Mouse (Mus musculus) liver, embryonic 14.5 days (tissue): Measurements from ENCODE around the gene Abcf1. TPM values are rescaled to one million over a fixed set of nuclear protein-coding genes. Genes with fewer than 3 reads are reported as not detected.

Experiments used
- ATAC-seq: fragments of 200-750 bp; cut with Nextera tagmentation; 2 replicates; pipeline ENCODE4 v1.8.0; 2017; ENCODE audit warnings: moderate number of reproducible peaks, mild to moderate bottlenecking, moderate library complexity; ENCODE audit not compliant: insufficient read depth
- DNase-seq, 3 experiments: peaks; one replicate each; pipeline ENCODE4 v3.0.0-alpha.2; 2012 to 2013; ENCODE audit warnings: low read depth in 3 of 3, low spot score in 3 of 3
- H3K27ac ChIP-seq: fragments of 300-500 bp; sonication (generic); 2 replicates; pipeline ENCODE4 v1.5.1; 2014; ENCODE audit warnings: moderate library complexity, mild to moderate bottlenecking, control low read depth, inconsistent platforms
- H3K27me3 ChIP-seq: fragments of 300-500 bp; sonication (generic); 2 replicates; pipeline ENCODE4 v1.6.1; 2014; ENCODE audit warnings: mild to moderate bottlenecking, low read length, moderate library complexity; ENCODE audit not compliant: control insufficient read depth, insufficient read depth
- H3K36me3 ChIP-seq: fragments of 300-500 bp; sonication (generic); replicated peaks from 2 replicates; pipeline ENCODE4 v1.6.1; 2014; ENCODE audit warnings: low read depth; ENCODE audit not compliant: control insufficient read depth, insufficient read depth
- H3K4me1 ChIP-seq, 2 experiments: fragments of 200-500 bp in 1 of 2; fragments of 300-500 bp in 1 of 2; sonication (generic) in 1 of 2; replicated peaks; 2 replicates each; pipeline ENCODE4 v1.6.1; 2012 to 2014; ENCODE audit warnings: antibody characterized with exemption in 1 of 2, inconsistent platforms in 1 of 2, low read length in 1 of 2; ENCODE audit not compliant: control insufficient read depth in 2 of 2, insufficient read depth in 2 of 2
- H3K4me2 ChIP-seq: fragments of 300-500 bp; sonication (generic); 2 replicates; pipeline ENCODE4 v1.6.1; 2014; ENCODE audit warnings: low read depth, mild to moderate bottlenecking, control low read depth, moderate library complexity
- H3K4me3 ChIP-seq, 2 experiments: fragments of 200-500 bp in 1 of 2; fragments of 300-500 bp in 1 of 2; sonication (generic) in 1 of 2; 2 replicates each; pipeline ENCODE4 v1.5.1; 2012 to 2014; ENCODE audit warnings: low read depth in 2 of 2, low read length in 2 of 2, mild to moderate bottlenecking in 2 of 2, control low read depth in 1 of 2, inconsistent platforms in 1 of 2, moderate library complexity in 1 of 2; ENCODE audit not compliant: insufficient read depth in 1 of 2
- H3K9ac ChIP-seq: fragments of 300-500 bp; sonication (generic); replicated peaks from 2 replicates; pipeline ENCODE4 v1.6.1; 2014; ENCODE audit warnings: mild to moderate bottlenecking, control low read depth, moderate library complexity
- H3K9me3 ChIP-seq: fragments of 300-500 bp; sonication (generic); 2 replicates; pipeline ENCODE4 v1.6.1; 2016; ENCODE audit warnings: low read length, mixed read lengths; ENCODE audit not compliant: control insufficient read depth
- CTCF ChIP-seq: IDR thresholded peaks from 2 replicates; pipeline ENCODE4 v1.5.1; 2016; ENCODE audit warnings: antibody characterized with exemption, low read depth, control low read depth
- EP300 ChIP-seq: IDR thresholded peaks from 2 replicates; pipeline ENCODE4 v1.6.1; 2016; ENCODE audit warnings: antibody characterized with exemption, low read depth
- WGBS: fragments of 180-500 bp; shearing (Covaris S2); extraction: QIAGEN DNeasy Blood & Tissue Kit; methylation state at CpG from one replicate; pipeline ENCODE4 v1.1.7; 2014; ENCODE audit not compliant: insufficient replicate concordance; 5-methylcytosine and 5-hydroxymethylcytosine counted together
- microRNA counts: library from miRNA; unstranded; fragments of <30 nt; microRNA quantifications from one replicate; lab custom pipeline; 2016
- microRNA-seq: library from miRNA; unstranded; fragments of <30 nt; microRNA quantifications from one replicate; pipeline ENCODE4, GENCODE M21; 2016
- polyA plus RNA-seq, 2 experiments: library from polyadenylated mRNA; depleted of rRNA in 1 of 2; stranded (reverse) in 1 of 2; unstranded in 1 of 2; fragments of >200 nt; fragmentation: Nextera tagmentation in 1 of 2; extraction: Ambion mirVana in 1 of 2; gene quantifications; 2 replicates each; pipeline versions ENCODE4 v1.2.1 to v1.2.3; 2012 to 2014

Abcf1 gene
- polyA plus RNA-seq, 2 experiments = 39.0 to 49.0 TPM

- DNase-seq (no peak), ATAC-seq (peak; percentile 3)
- Histone ChIP-seq H3K27ac (peak overlapping the region; percentile 61), H3K9ac (peak overlapping the region; percentile 78), H3K9me3 (no peaks in the 10 kb centered on the region), H3K36me3 (peaks cover 33% of the 10 kb centered on the region), H3K4me1 (peaks cover 16 to 25% of the 10 kb centered on the region in 2 experiments), H3K4me3 (peak overlapping the region; percentile 85 to 88), H3K4me2 (peak overlapping the region; percentile 66), H3K27me3 (no peaks in the 10 kb centered on the region)
- no peak for TF ChIP-seq CTCF
- no peak for TF ChIP-seq EP300
- WGBS = 1% methylated on average over 28 of the region's 28 CpGs
Measured at GRCm38 (mm10) chr17:35915538-35916296, 53.8 kb downstream of the Abcf1 start.

GRCm38 (mm10) chr17:35914975-35915374 is 54.6 kb downstream of the Abcf1 start:
- ATAC-seq (no peak), DNase-seq (no peak)
- peak overlapping the region; percentile 78; the same call in 1 of the 2 replicates for H3K9ac ChIP-seq
- H3K4me2 ChIP-seq = peak overlapping the region; percentile 66
- WGBS = 50% methylated on average over 6 of the region's 6 CpGs
- H3K4me1 ChIP-seq = peaks cover 11 to 21% of the 10 kb centered on the region in 2 experiments
- peak overlapping the region; percentile 85 to 88; a peak in 3 of 4 replicates for H3K4me3 ChIP-seq
- no peaks in the 10 kb centered on the region for H3K9me3 ChIP-seq
- H3K27ac ChIP-seq = no peak overlapping the region
- no peaks in the 10 kb centered on the region for H3K27me3 ChIP-seq
- peaks cover 33% of the 10 kb centered on the region for H3K36me3 ChIP-seq
- no peak for TF ChIP-seq EP300
- peak; percentile 29; the same call in 1 of the 2 replicates for TF ChIP-seq CTCF

DNA sequence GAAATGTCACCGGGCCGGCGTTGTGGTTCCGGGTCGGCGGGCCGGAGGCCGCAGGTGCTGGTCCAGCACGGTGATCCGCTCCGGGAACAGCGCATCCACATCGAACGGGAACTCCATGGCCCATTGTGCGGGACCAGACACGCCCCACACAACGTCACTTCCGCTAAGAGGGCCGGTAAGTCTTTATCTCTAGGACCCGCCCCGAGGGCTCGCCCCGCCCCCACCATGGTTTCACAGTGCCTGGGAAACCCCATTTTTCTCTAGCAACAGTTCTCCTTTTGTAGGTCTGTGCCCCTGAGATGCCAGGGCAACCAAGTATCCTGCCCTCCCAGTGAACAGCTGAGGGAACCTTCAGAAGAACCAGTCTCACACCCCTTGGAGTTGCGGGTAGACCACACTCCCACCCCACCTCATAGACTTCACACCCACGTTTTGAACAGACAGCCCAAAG is 59.6 kb downstream of the Abcf1 start, which contains the start of gene Atat1:
Atat1 (minus strand) TSS at position 157 of the 451 bp plus-strand sequence.
- Histone ChIP-seq H3K4me3 (peak within 1 kb of the TSS; percentile 69 to 92), H3K4me2 (peak within 1 kb of the TSS; percentile 72), H3K9me3 (no peaks in the 10 kb centered on the region), H3K36me3 (peaks cover 26% of the 10 kb centered on the region), H3K27ac (peak within 1 kb of the TSS; percentile 65), H3K4me1 (peaks cover 12 to 18% of the 10 kb centered on the region in 2 experiments), H3K9ac (peak within 1 kb of the TSS; percentile 53), H3K27me3 (no peaks in the 10 kb centered on the region)
- peak; percentile 88 to 93 (median 88) for DNase-seq
- ATAC-seq = peak; percentile 85
- WGBS = 2% methylated on average over 25 of the region's 25 CpGs
- TF ChIP-seq CTCF (no peak), EP300 (no peak)

- WGBS = 31% methylated on average over 20 of the region's 20 CpGs
- peak overlapping the region; percentile 53 for H3K9ac ChIP-seq
- no peak for DNase-seq
- H3K27me3 ChIP-seq = no peaks in the 10 kb centered on the region
- H3K27ac ChIP-seq = no peak overlapping the region
- peak overlapping the region; percentile 72 for H3K4me2 ChIP-seq
- H3K9me3 ChIP-seq = no peaks in the 10 kb centered on the region
- H3K4me3 ChIP-seq = peak overlapping the region; percentile 69 to 92
- TF ChIP-seq EP300 = no peak
- H3K36me3 ChIP-seq = peaks cover 26% of the 10 kb centered on the region
- peak; percentile 56 for ATAC-seq
- H3K4me1 ChIP-seq = peaks cover 10 to 16% of the 10 kb centered on the region in 2 experiments
Measured at GRCm38 (mm10) chr17:35909186-35909918, 60.2 kb downstream of the Abcf1 start.

DNA sequence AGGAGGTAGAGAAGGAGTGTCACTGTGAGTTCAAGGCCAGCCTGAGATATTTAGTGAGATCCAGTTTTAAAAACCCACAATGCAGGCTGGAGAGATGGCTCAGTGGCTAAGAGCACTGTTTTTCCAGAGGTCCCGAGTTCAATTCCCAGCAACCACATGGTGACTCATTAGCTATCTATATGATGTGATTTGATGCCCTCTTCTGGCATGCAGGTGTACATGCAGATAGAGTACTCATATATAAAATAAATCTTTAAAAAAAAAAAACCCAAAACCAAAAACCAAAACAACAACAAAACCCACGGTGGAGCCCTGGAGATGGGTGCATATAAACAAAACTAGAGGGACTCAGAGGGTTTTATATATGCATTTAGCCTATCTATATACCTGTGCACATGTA is 62.0 kb downstream of the Abcf1 start:
- Histone ChIP-seq H3K9ac (no peak overlapping the region), H3K4me3 (no peak overlapping the region), H3K36me3 (peaks cover 13% of the 10 kb centered on the region), H3K4me1 (peaks cover 10 to 16% of the 10 kb centered on the region in 2 experiments), H3K27me3 (no peaks in the 10 kb centered on the region), H3K9me3 (no peaks in the 10 kb centered on the region), H3K27ac (no peak overlapping the region), H3K4me2 (no peak overlapping the region)
- WGBS = 49% methylated on average over 2 of the region's 2 CpGs
- ATAC-seq (no peak), DNase-seq (no peak)
- TF ChIP-seq EP300 (no peak), CTCF (peak; percentile 35)

MicroRNA genes within 50 kb of the gene (microRNA counts, 519-probe panel; counts per million panel counts)
- microRNA mmu-miR-1894-3p (lab: Ali Mortazavi, UCI) (69.9 counts per million), microRNA mmu-miR-1894-5p (lab: Ali Mortazavi, UCI) (69.9 counts per million), microRNA mmu-miR-877 (lab: Ali Mortazavi, UCI) (69.9 counts per million)

Small RNA genes within 50 kb of the gene (microRNA-seq; reads per million reads assigned to microRNA genes)
- gene Mir1894 (not detected), gene Mir877 (87.5 reads per million, percentile 46 among the genes with 10 or more reads in this experiment)

Other genes with a start within 250 kb of the Abcf1 start
- 10.2 and 11.0 TPM in 2 replicates for gene Ier3, start 148.1 kb downstream of the Abcf1 start, polyA plus RNA-seq (2012; rRNA removed)
- gene Ier3, start 148.1 kb downstream of the Abcf1 start, polyA plus RNA-seq (2014; fragmentation: Nextera tagmentation; extraction: Ambion mirVana) = 11.6 and 13.2 TPM in 2 replicates
- gene Flot1, start 146.5 kb downstream of the Abcf1 start, polyA plus RNA-seq (2012; rRNA removed) = 22.4 and 34.7 TPM in 2 replicates
- 27.8 and 29.2 TPM in 2 replicates for gene Flot1, start 146.5 kb downstream of the Abcf1 start, polyA plus RNA-seq (2014; fragmentation: Nextera tagmentation; extraction: Ambion mirVana)
- gene Tubb5, start 131.5 kb downstream of the Abcf1 start, polyA plus RNA-seq (2012; rRNA removed) = 460 and 467 TPM in 2 replicates
- 330 and 363 TPM in 2 replicates for gene Tubb5, start 131.5 kb downstream of the Abcf1 start, polyA plus RNA-seq (2014; fragmentation: Nextera tagmentation; extraction: Ambion mirVana)
- gene Mdc1, start 128.2 kb downstream of the Abcf1 start, polyA plus RNA-seq (2012; rRNA removed) = 9.2 and 10.0 TPM in 2 replicates
- 6.3 and 9.1 TPM in 2 replicates for gene Mdc1, start 128.2 kb downstream of the Abcf1 start, polyA plus RNA-seq (2014; fragmentation: Nextera tagmentation; extraction: Ambion mirVana)
- 15.6 and 18.2 TPM in 2 replicates for gene Nrm, start 108.4 kb downstream of the Abcf1 start, polyA plus RNA-seq (2012; rRNA removed)
- 20.1 and 22.4 TPM in 2 replicates for gene Nrm, start 108.4 kb downstream of the Abcf1 start, polyA plus RNA-seq (2014; fragmentation: Nextera tagmentation; extraction: Ambion mirVana)
- 8.7 and 10.7 TPM in 2 replicates for gene Ppp1r18, start 104.2 kb downstream of the Abcf1 start, polyA plus RNA-seq (2012; rRNA removed)
- gene Ppp1r18, start 104.2 kb downstream of the Abcf1 start, polyA plus RNA-seq (2014; fragmentation: Nextera tagmentation; extraction: Ambion mirVana) = 8.2 and 8.7 TPM in 2 replicates
- gene Dhx16, start 89.9 kb downstream of the Abcf1 start, polyA plus RNA-seq (2012; rRNA removed) = 44.8 and 46.0 TPM in 2 replicates
- gene Dhx16, start 89.9 kb downstream of the Abcf1 start, polyA plus RNA-seq (2014; fragmentation: Nextera tagmentation; extraction: Ambion mirVana) = 25.5 and 30.2 TPM in 2 replicates
- 14.4 and 18.3 TPM in 2 replicates for gene 2310061I04Rik, start 72.3 kb downstream of the Abcf1 start, polyA plus RNA-seq (2012; rRNA removed)
- gene 2310061I04Rik, start 72.3 kb downstream of the Abcf1 start, polyA plus RNA-seq (2014; fragmentation: Nextera tagmentation; extraction: Ambion mirVana) = 10.6 and 10.9 TPM in 2 replicates
- gene Atat1, start 59.7 kb downstream of the Abcf1 start, polyA plus RNA-seq (2012; rRNA removed) = 8.5 and 8.7 TPM in 2 replicates
- 3.3 and 5.8 TPM in 2 replicates for gene Atat1, start 59.7 kb downstream of the Abcf1 start, polyA plus RNA-seq (2014; fragmentation: Nextera tagmentation; extraction: Ambion mirVana)
- 42.6 and 51.6 TPM in 2 replicates for gene Mrps18b, start 53.4 kb downstream of the Abcf1 start, polyA plus RNA-seq (2012; rRNA removed)
- gene Mrps18b, start 53.4 kb downstream of the Abcf1 start, polyA plus RNA-seq (2014; fragmentation: Nextera tagmentation; extraction: Ambion mirVana) = 73.8 and 74.1 TPM in 2 replicates
- 12.3 and 15.6 TPM in 2 replicates for gene Ppp1r10, start 53.3 kb downstream of the Abcf1 start, polyA plus RNA-seq (2012; rRNA removed)
- 15.4 and 17.4 TPM in 2 replicates for gene Ppp1r10, start 53.3 kb downstream of the Abcf1 start, polyA plus RNA-seq (2014; fragmentation: Nextera tagmentation; extraction: Ambion mirVana)
- 3.9 and 5.2 TPM in 2 replicates for gene Gnl1, start 10.1 kb upstream of the Abcf1 start, polyA plus RNA-seq (2012; rRNA removed)
- gene Gnl1, start 10.1 kb upstream of the Abcf1 start, polyA plus RNA-seq (2014; fragmentation: Nextera tagmentation; extraction: Ambion mirVana) = 4.4 and 5.6 TPM in 2 replicates
- 5.5 and 6.3 TPM in 2 replicates for gene Prr3, start 10.5 kb upstream of the Abcf1 start, polyA plus RNA-seq (2012; rRNA removed)
- gene Prr3, start 10.5 kb upstream of the Abcf1 start, polyA plus RNA-seq (2014; fragmentation: Nextera tagmentation; extraction: Ambion mirVana) = 3.5 and 4.5 TPM in 2 replicates
- 3.2 and 4.3 TPM in 2 replicates for gene H2-T24, start 50.8 kb upstream of the Abcf1 start, polyA plus RNA-seq (2012; rRNA removed)
- 3.7 and 4.0 TPM in 2 replicates for gene H2-T24, start 50.8 kb upstream of the Abcf1 start, polyA plus RNA-seq (2014; fragmentation: Nextera tagmentation; extraction: Ambion mirVana)
- 24.3 and 29.1 TPM in 2 replicates for gene H2-T23, start 63.1 kb upstream of the Abcf1 start, polyA plus RNA-seq (2012; rRNA removed)
- 25.5 and 28.8 TPM in 2 replicates for gene H2-T23, start 63.1 kb upstream of the Abcf1 start, polyA plus RNA-seq (2014; fragmentation: Nextera tagmentation; extraction: Ambion mirVana)
- 6.8 and 7.9 TPM in 2 replicates for gene H2-T22, start 73.0 kb upstream of the Abcf1 start, polyA plus RNA-seq (2012; rRNA removed)
- 9.8 and 10.6 TPM in 2 replicates for gene H2-T22, start 73.0 kb upstream of the Abcf1 start, polyA plus RNA-seq (2014; fragmentation: Nextera tagmentation; extraction: Ambion mirVana)
- not detected in 2 replicates for gene Gm6034, start 73.2 kb upstream of the Abcf1 start, polyA plus RNA-seq (2012; rRNA removed)
- not detected in 2 replicates for gene Gm6034, start 73.2 kb upstream of the Abcf1 start, polyA plus RNA-seq (2014; fragmentation: Nextera tagmentation; extraction: Ambion mirVana)
- gene Gm11127, start 88.6 kb upstream of the Abcf1 start, polyA plus RNA-seq (2012; rRNA removed) = 0.03 TPM in 1 of 2 replicates, not detected in the other
- not detected in 2 replicates for gene Gm11127, start 88.6 kb upstream of the Abcf1 start, polyA plus RNA-seq (2014; fragmentation: Nextera tagmentation; extraction: Ambion mirVana)
- not detected in 2 replicates for gene Gm19684, start 151.9 kb upstream of the Abcf1 start, polyA plus RNA-seq (2012; rRNA removed)
- not detected in 2 replicates for gene Gm19684, start 151.9 kb upstream of the Abcf1 start, polyA plus RNA-seq (2014; fragmentation: Nextera tagmentation; extraction: Ambion mirVana)
- gene Gm7030, start 159.7 kb upstream of the Abcf1 start, polyA plus RNA-seq (2012; rRNA removed) = not detected in 2 replicates
- gene Gm7030, start 159.7 kb upstream of the Abcf1 start, polyA plus RNA-seq (2014; fragmentation: Nextera tagmentation; extraction: Ambion mirVana) = not detected in 2 replicates
- not detected in 2 replicates for gene Gm8909, start 198.8 kb upstream of the Abcf1 start, polyA plus RNA-seq (2012; rRNA removed)
- gene Gm8909, start 198.8 kb upstream of the Abcf1 start, polyA plus RNA-seq (2014; fragmentation: Nextera tagmentation; extraction: Ambion mirVana) = not detected in 2 replicates
- gene H2-T3, start 220.5 kb upstream of the Abcf1 start, polyA plus RNA-seq (2012; rRNA removed) = not detected in 2 replicates
- not detected in 2 replicates for gene H2-T3, start 220.5 kb upstream of the Abcf1 start, polyA plus RNA-seq (2014; fragmentation: Nextera tagmentation; extraction: Ambion mirVana)